In the genomic region with DNA sequence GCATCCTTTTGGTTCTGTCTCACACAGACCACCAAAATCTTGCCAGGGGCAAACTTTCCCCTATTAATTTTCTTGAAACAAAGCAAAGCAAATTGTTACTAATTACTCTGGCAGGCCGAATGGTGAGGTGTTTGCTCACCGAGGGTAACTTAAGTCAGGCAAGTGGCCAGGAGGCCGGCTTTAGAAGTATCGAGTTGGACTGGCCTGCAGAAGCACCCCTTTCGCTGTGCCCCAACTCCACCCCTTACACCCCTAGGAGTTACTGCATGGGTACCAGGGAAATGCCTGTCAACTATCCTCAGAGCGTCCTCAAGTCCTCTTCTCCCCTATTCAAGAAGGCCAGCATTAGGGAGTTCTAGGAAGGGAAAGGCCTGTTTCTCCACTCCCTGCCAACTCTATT, we compare ENCODE assay signal across 11 mouse cellular contexts. TPM values are rescaled to one million over a fixed set of nuclear protein-coding genes. Genes with fewer than 3 reads are reported as not detected.
DNase-seq lines count a peak whose midpoint lies in the region; ATAC-seq and TF ChIP-seq lines count a peak whose summit lies in the region.
"Had no signal": no experiment of that assay in that cellular context is flagged by ENCODE, and none has a peak within 500 bp of the region (broad histone marks: within the 10 kb centered on the region; RNA-seq: fewer than 3 reads in every experiment).

No protein-coding gene starts in this region.

- no peak for ATAC-seq in megakaryocyte, adult 5-6 weeks (ENCODE audit: poor library complexity, severe bottlenecking)
- no peak for ATAC-seq in heart, postnatal 0 days (ENCODE audit: insufficient read depth, low read depth)
- ATAC-seq in liver, embryonic 14.5 days (ENCODE audit: insufficient read depth), result no peak

- 51% methylated on average over 6 of the region's 6 CpGs for WGBS in heart, embryonic 10.5 days
- 66% methylated on average over 6 of the region's 6 CpGs for WGBS in heart, postnatal 0 days
- 58% methylated on average over 6 of the region's 6 CpGs for WGBS in liver, embryonic 14.5 days (ENCODE audit: insufficient replicate concordance)

- H3K9ac ChIP-seq in heart, postnatal 0 days (replicated peaks; ENCODE audit: low read depth, low read length), result no peak overlapping the region
- no peak overlapping the region for H3K9ac ChIP-seq in liver, embryonic 14.5 days (replicated peaks)
- H3K9ac ChIP-seq: embryonic facial prominence, embryonic 12.5 days had no signal

- H3K4me1 ChIP-seq in heart, embryonic 10.5 days, result peaks cover 91% of the 10 kb centered on the region
- peaks cover 94% of the 10 kb centered on the region for H3K4me1 ChIP-seq in megakaryocyte, embryonic 14.5 days
- peaks cover 54% of the 10 kb centered on the region for H3K4me1 ChIP-seq in heart, postnatal 0 days (ENCODE audit: control insufficient read depth, insufficient read depth)
- H3K4me1 ChIP-seq in liver, embryonic 14.5 days (replicated peaks; ENCODE audit: control insufficient read depth in 2 of 2, insufficient read depth in 2 of 2, low read length in 1 of 2), result peaks cover 44 to 48% of the 10 kb centered on the region in 2 experiments

- DNase-seq in heart, embryonic 10.5 days (ENCODE audit: low spot score), result no peak
- no peak for DNase-seq in heart, adult 9 months (ENCODE audit: low spot score in 2 of 2)
- no peak for DNase-seq in heart, postnatal 0 days (ENCODE audit: low spot score)
- no peak for DNase-seq in liver, embryonic 14.5 days (ENCODE audit: low read depth in 3 of 3, low spot score in 3 of 3)
- no peak for DNase-seq in adrenal gland, postnatal 10 days
- DNase-seq: cerebellum, adult 8-10 months; kidney, postnatal 4 days; right cerebral cortex, adult 18-20 months had no signal

- H3K4me3 ChIP-seq in heart, embryonic 10.5 days, result no peak overlapping the region
- H3K4me3 ChIP-seq in megakaryocyte, embryonic 14.5 days (replicated peaks), result peak overlapping the region; percentile 24
- no peak overlapping the region for H3K4me3 ChIP-seq in heart, postnatal 0 days (ENCODE audit: low read depth, low read length)
- H3K4me3 ChIP-seq in liver, embryonic 14.5 days (ENCODE audit: insufficient read depth in 1 of 2, low read depth in 2 of 2, low read length in 2 of 2), result no peak overlapping the region

- TF ChIP-seq EP300 in heart, postnatal 0 days (IDR thresholded peaks at IDR 0.05; ENCODE audit: low read depth), result no peak
- no peak for TF ChIP-seq EP300 in liver, embryonic 14.5 days (IDR thresholded peaks at IDR 0.05; ENCODE audit: low read depth)

- peak overlapping the region; percentile 67; the same call in 1 of the 2 replicates for H3K27ac ChIP-seq in heart, embryonic 10.5 days
- H3K27ac ChIP-seq in heart, postnatal 0 days (ENCODE audit: low read depth), result peak overlapping the region; percentile 78; the same call in 1 of the 2 replicates
- H3K27ac ChIP-seq in liver, embryonic 14.5 days, result no peak overlapping the region
- H3K27ac ChIP-seq: embryonic facial prominence, embryonic 12.5 days had no signal

- H3K27me3 ChIP-seq in heart, embryonic 10.5 days (ENCODE audit: insufficient read depth, poor library complexity, severe bottlenecking), result peaks cover 32% of the 10 kb centered on the region
- peaks cover 17% of the 10 kb centered on the region for H3K27me3 ChIP-seq in megakaryocyte, embryonic 14.5 days (replicated peaks)
- H3K27me3 ChIP-seq in heart, postnatal 0 days (ENCODE audit: control insufficient read depth, insufficient read depth, low read length), result no peaks in the 10 kb centered on the region
- H3K27me3 ChIP-seq in liver, embryonic 14.5 days (ENCODE audit: control insufficient read depth, insufficient read depth, low read length), result peaks cover 18% of the 10 kb centered on the region

- TF ChIP-seq CTCF in heart, postnatal 0 days (IDR thresholded peaks at IDR 0.05; ENCODE audit: low read depth), result no peak
- TF ChIP-seq CTCF in liver, embryonic 14.5 days (IDR thresholded peaks at IDR 0.05; ENCODE audit: low read depth), result no peak

- no peaks in the 10 kb centered on the region for H3K36me3 ChIP-seq in heart, embryonic 10.5 days
- peaks cover 19% of the 10 kb centered on the region for H3K36me3 ChIP-seq in megakaryocyte, embryonic 14.5 days (replicated peaks; ENCODE audit: low read length)
- no peaks in the 10 kb centered on the region for H3K36me3 ChIP-seq in heart, postnatal 0 days (replicated peaks; ENCODE audit: control insufficient read depth, insufficient read depth, low read length)
- H3K36me3 ChIP-seq in liver, embryonic 14.5 days (replicated peaks; ENCODE audit: control insufficient read depth, insufficient read depth, low read depth), result no peaks in the 10 kb centered on the region
- H3K36me3 ChIP-seq: embryonic facial prominence, embryonic 12.5 days had no signal

- H3K9me3 ChIP-seq in heart, embryonic 10.5 days, result no peaks in the 10 kb centered on the region
- no peaks in the 10 kb centered on the region for H3K9me3 ChIP-seq in megakaryocyte, embryonic 14.5 days
- H3K9me3 ChIP-seq in heart, postnatal 0 days (replicated peaks; ENCODE audit: control insufficient read depth, low read length), result no peaks in the 10 kb centered on the region
- no peaks in the 10 kb centered on the region for H3K9me3 ChIP-seq in liver, embryonic 14.5 days (ENCODE audit: control insufficient read depth, low read length)
- H3K9me3 ChIP-seq: embryonic facial prominence, embryonic 12.5 days had no signal

- H3K4me2 ChIP-seq in heart, postnatal 0 days (ENCODE audit: low read depth, low read length), result no peak overlapping the region
- H3K4me2 ChIP-seq in liver, embryonic 14.5 days (ENCODE audit: low read depth), result peak overlapping the region; percentile 100

RNA-seq across cellular contexts. Expression of gene Inka2, which starts 0.8 kb away (rescaled TPM):
- polyA plus RNA-seq in heart, embryonic 10.5 days (2016; fragmentation: Nextera tagmentation; extraction: Ambion mirVana), result 1.5 and 2.4 TPM in 2 replicates
- 4.4 and 6.7 TPM in 2 replicates for polyA plus RNA-seq in megakaryocyte, embryonic 14.5 days (2012; ENCODE audit: insufficient read depth, low replicate concordance)
- total RNA-seq in megakaryocyte, adult 5-6 weeks (2015), result 0.42 TPM in 1 of 2 replicates, not detected in the other
- total RNA-seq in megakaryocyte, adult 5-6 weeks (2017), result not detected in 2 replicates
- 1.6 and 4.5 TPM in 2 replicates for total RNA-seq in heart, postnatal 0 days (2014; rRNA removed; ENCODE audit: low replicate concordance)
- polyA plus RNA-seq in heart, postnatal 0 days (2015; fragmentation: Nextera tagmentation; extraction: Ambion mirVana), result 4.4 and 8.9 TPM in 2 replicates
- 0.17 and 0.25 TPM in 2 replicates for polyA plus RNA-seq in liver, embryonic 14.5 days (2012; rRNA removed)
- polyA plus RNA-seq in liver, embryonic 14.5 days (2014; fragmentation: Nextera tagmentation; extraction: Ambion mirVana), result 0.03 and 0.16 TPM in 2 replicates
- total RNA-seq in adrenal gland, postnatal 10 days (2021), result 1 to 10 TPM; 3.2 to 5.8 TPM

RNA-seq across cellular contexts. Expression of gene Ddx20, which starts 16.2 kb away (rescaled TPM):
- 30.5 and 37.2 TPM in 2 replicates for polyA plus RNA-seq in heart, embryonic 10.5 days (2016; fragmentation: Nextera tagmentation; extraction: Ambion mirVana)
- polyA plus RNA-seq in megakaryocyte, embryonic 14.5 days (2012; ENCODE audit: insufficient read depth, low replicate concordance), result 2.9 TPM in 1 of 2 replicates, not detected in the other
- 14.3 and 18.3 TPM in 2 replicates for total RNA-seq in megakaryocyte, adult 5-6 weeks (2015)
- 34.4 and 34.9 TPM in 2 replicates for total RNA-seq in megakaryocyte, adult 5-6 weeks (2017)
- total RNA-seq in heart, postnatal 0 days (2014; rRNA removed; ENCODE audit: low replicate concordance), result 12.6 and 19.7 TPM in 2 replicates
- 11.6 and 15.1 TPM in 2 replicates for polyA plus RNA-seq in heart, postnatal 0 days (2015; fragmentation: Nextera tagmentation; extraction: Ambion mirVana)
- 5.6 and 8.1 TPM in 2 replicates for polyA plus RNA-seq in liver, embryonic 14.5 days (2012; rRNA removed)
- polyA plus RNA-seq in liver, embryonic 14.5 days (2014; fragmentation: Nextera tagmentation; extraction: Ambion mirVana), result 19.6 and 21.2 TPM in 2 replicates
- total RNA-seq in adrenal gland, postnatal 10 days (2021), result 10 to 100 TPM; 17.0 to 17.3 TPM
